ENCODE assay signal across 14 mouse cellular contexts in genomic region chr7:73192839-73193238, GRCm38 (mm10).
DNase-seq lines count a peak whose midpoint lies in the region; ATAC-seq and TF ChIP-seq lines count a peak whose summit lies in the region.
"Had no signal": no experiment of that assay in that cellular context is flagged by ENCODE, and none has a peak within 500 bp of the region (broad histone marks: within the 10 kb centered on the region; RNA-seq: fewer than 3 reads in every experiment).

No protein-coding gene starts in this region.

- WGBS in hindbrain, embryonic 11.5 days, result 71% methylated on average over 7 of the region's 7 CpGs
- 56% methylated on average over 7 of the region's 7 CpGs for WGBS in hindbrain, embryonic 15.5 days
- 57% methylated on average over 7 of the region's 7 CpGs for WGBS in neural tube, embryonic 13.5 days

- no peak overlapping the region for H3K9ac ChIP-seq in hindbrain, embryonic 11.5 days (ENCODE audit: low read depth, low read length)
- no peak overlapping the region for H3K9ac ChIP-seq in hindbrain, embryonic 15.5 days
- H3K9ac ChIP-seq in neural tube, embryonic 13.5 days, result no peak overlapping the region
- H3K9ac ChIP-seq: limb, embryonic 13.5 days; liver, embryonic 14.5 days had no signal

- peak overlapping the region; percentile 83 for H3K27ac ChIP-seq in layer of hippocampus, adult 2 months
- H3K27ac ChIP-seq in hindbrain, embryonic 11.5 days (ENCODE audit: low read depth, low read length), result peak overlapping the region; percentile 86; the same call in 1 of the 2 replicates
- H3K27ac ChIP-seq in hindbrain, embryonic 15.5 days (replicated peaks), result peak overlapping the region; percentile 71
- H3K27ac ChIP-seq in neural tube, embryonic 13.5 days (replicated peaks), result peak overlapping the region; percentile 78; the same call in 1 of the 2 replicates
- H3K27ac ChIP-seq: limb, embryonic 13.5 days; liver, embryonic 14.5 days had no signal

- H3K4me3 ChIP-seq in layer of hippocampus, adult 2 months, result no peak overlapping the region
- H3K4me3 ChIP-seq in hindbrain, embryonic 11.5 days (ENCODE audit: low read depth, low read length), result no peak overlapping the region
- H3K4me3 ChIP-seq in hindbrain, embryonic 15.5 days, result no peak overlapping the region
- H3K4me3 ChIP-seq in neural tube, embryonic 13.5 days, result no peak overlapping the region
- H3K4me3 ChIP-seq: limb, embryonic 13.5 days had no signal

- H3K27me3 ChIP-seq in hindbrain, embryonic 11.5 days (ENCODE audit: control insufficient read depth, insufficient read depth, low read length), result no peaks in the 10 kb centered on the region
- H3K27me3 ChIP-seq in hindbrain, embryonic 15.5 days, result no peaks in the 10 kb centered on the region
- H3K27me3 ChIP-seq in neural tube, embryonic 13.5 days, result no peaks in the 10 kb centered on the region
- H3K27me3 ChIP-seq: limb, embryonic 13.5 days had no signal

- H3K36me3 ChIP-seq in hindbrain, embryonic 11.5 days (ENCODE audit: control insufficient read depth, insufficient read depth, low read length), result no peaks in the 10 kb centered on the region
- H3K36me3 ChIP-seq in hindbrain, embryonic 15.5 days, result no peaks in the 10 kb centered on the region
- H3K36me3 ChIP-seq in neural tube, embryonic 13.5 days, result no peaks in the 10 kb centered on the region
- H3K36me3 ChIP-seq: limb, embryonic 13.5 days had no signal

- no peak for TF ChIP-seq CTCF in layer of hippocampus, adult 2 months (conservative IDR thresholded peaks at IDR 0.05)

- H3K9me3 ChIP-seq in hindbrain, embryonic 11.5 days (ENCODE audit: control insufficient read depth, low read length), result no peaks in the 10 kb centered on the region
- no peaks in the 10 kb centered on the region for H3K9me3 ChIP-seq in hindbrain, embryonic 15.5 days
- H3K9me3 ChIP-seq in neural tube, embryonic 13.5 days, result no peaks in the 10 kb centered on the region
- H3K9me3 ChIP-seq: limb, embryonic 13.5 days had no signal

- peaks cover 2% of the 10 kb centered on the region; the same call in 1 of the 2 replicates for H3K4me1 ChIP-seq in hindbrain, embryonic 11.5 days (replicated peaks; ENCODE audit: control insufficient read depth, insufficient read depth, low read length)
- H3K4me1 ChIP-seq in hindbrain, embryonic 15.5 days (replicated peaks), result peaks cover 7% of the 10 kb centered on the region
- peaks cover 44% of the 10 kb centered on the region for H3K4me1 ChIP-seq in neural tube, embryonic 13.5 days (replicated peaks)

- DNase-seq in layer of hippocampus, adult 2 months (ENCODE audit: low spot score in 2 of 2), result no peak
- DNase-seq in layer of hippocampus, postnatal 14 days (ENCODE audit: low spot score in 2 of 2), result no peak
- DNase-seq in hindbrain, embryonic 11.5 days (ENCODE audit: low spot score), result no peak
- no peak for DNase-seq in kidney, adult 11 months
- no peak for DNase-seq in cerebellum, adult 9-11 months
- DNase-seq: cerebellum, postnatal 10 days; gastrocnemius, postnatal 10 days; kidney, postnatal 14 days; right cerebral cortex, postnatal 25 days; thymus, postnatal 25 days had no signal

- H3K4me2 ChIP-seq in hindbrain, embryonic 11.5 days (replicated peaks; ENCODE audit: low read depth, low read length), result no peak overlapping the region
- H3K4me2 ChIP-seq in hindbrain, embryonic 15.5 days, result no peak overlapping the region
- H3K4me2 ChIP-seq in neural tube, embryonic 13.5 days, result no peak overlapping the region
- H3K4me2 ChIP-seq: limb, embryonic 13.5 days had no signal

- no peak for ATAC-seq in hindbrain, embryonic 11.5 days (ENCODE audit: low FRiP score)
- no peak for ATAC-seq in hindbrain, embryonic 15.5 days (ENCODE audit: low FRiP score, low read depth)
- no peak for ATAC-seq in neural tube, embryonic 13.5 days (ENCODE audit: low read depth)
